Mouse (Mus musculus) liver, embryonic 14.5 days (tissue): ENCODE measurements around the gene Mapk10. TPM values are rescaled to one million over a fixed set of nuclear protein-coding genes. Genes with fewer than 3 reads are reported as not detected.
"Not testable (repeated sequence)": the region's sequence is repeated elsewhere in the genome, so short reads cannot be mapped to it uniquely, and the experiment has no call there.

ENCODE experiments used
- ATAC-seq: fragments of 200-750 bp; cut with Nextera tagmentation; 2 replicates; pipeline ENCODE4 v1.8.0; 2017; ENCODE audit warnings: moderate number of reproducible peaks, mild to moderate bottlenecking, moderate library complexity; ENCODE audit not compliant: insufficient read depth
- DNase-seq, 3 experiments: peaks; one replicate each; pipeline ENCODE4 v3.0.0-alpha.2; 2012 to 2013; ENCODE audit warnings: low read depth in 3 of 3, low spot score in 3 of 3
- H3K27ac ChIP-seq: fragments of 300-500 bp; sonication (generic); 2 replicates; pipeline ENCODE4 v1.5.1; 2014; ENCODE audit warnings: moderate library complexity, mild to moderate bottlenecking, control low read depth, inconsistent platforms
- H3K27me3 ChIP-seq: fragments of 300-500 bp; sonication (generic); 2 replicates; pipeline ENCODE4 v1.6.1; 2014; ENCODE audit warnings: mild to moderate bottlenecking, low read length, moderate library complexity; ENCODE audit not compliant: control insufficient read depth, insufficient read depth
- H3K36me3 ChIP-seq: fragments of 300-500 bp; sonication (generic); replicated peaks from 2 replicates; pipeline ENCODE4 v1.6.1; 2014; ENCODE audit warnings: low read depth; ENCODE audit not compliant: control insufficient read depth, insufficient read depth
- H3K4me1 ChIP-seq, 2 experiments: fragments of 200-500 bp in 1 of 2; fragments of 300-500 bp in 1 of 2; sonication (generic) in 1 of 2; replicated peaks; 2 replicates each; pipeline ENCODE4 v1.6.1; 2012 to 2014; ENCODE audit warnings: antibody characterized with exemption in 1 of 2, inconsistent platforms in 1 of 2, low read length in 1 of 2; ENCODE audit not compliant: control insufficient read depth in 2 of 2, insufficient read depth in 2 of 2
- H3K4me2 ChIP-seq: fragments of 300-500 bp; sonication (generic); 2 replicates; pipeline ENCODE4 v1.6.1; 2014; ENCODE audit warnings: low read depth, mild to moderate bottlenecking, control low read depth, moderate library complexity
- H3K4me3 ChIP-seq, 2 experiments: fragments of 200-500 bp in 1 of 2; fragments of 300-500 bp in 1 of 2; sonication (generic) in 1 of 2; 2 replicates each; pipeline ENCODE4 v1.5.1; 2012 to 2014; ENCODE audit warnings: low read depth in 2 of 2, low read length in 2 of 2, mild to moderate bottlenecking in 2 of 2, control low read depth in 1 of 2, inconsistent platforms in 1 of 2, moderate library complexity in 1 of 2; ENCODE audit not compliant: insufficient read depth in 1 of 2
- H3K9ac ChIP-seq: fragments of 300-500 bp; sonication (generic); replicated peaks from 2 replicates; pipeline ENCODE4 v1.6.1; 2014; ENCODE audit warnings: mild to moderate bottlenecking, control low read depth, moderate library complexity
- H3K9me3 ChIP-seq: fragments of 300-500 bp; sonication (generic); 2 replicates; pipeline ENCODE4 v1.6.1; 2016; ENCODE audit warnings: low read length, mixed read lengths; ENCODE audit not compliant: control insufficient read depth
- CTCF ChIP-seq: IDR thresholded peaks from 2 replicates; pipeline ENCODE4 v1.5.1; 2016; ENCODE audit warnings: antibody characterized with exemption, low read depth, control low read depth
- EP300 ChIP-seq: IDR thresholded peaks from 2 replicates; pipeline ENCODE4 v1.6.1; 2016; ENCODE audit warnings: antibody characterized with exemption, low read depth
- WGBS: fragments of 180-500 bp; shearing (Covaris S2); extraction: QIAGEN DNeasy Blood & Tissue Kit; methylation state at CpG from one replicate; pipeline ENCODE4 v1.1.7; 2014; ENCODE audit not compliant: insufficient replicate concordance; 5-methylcytosine and 5-hydroxymethylcytosine counted together
- polyA plus RNA-seq, 2 experiments: library from polyadenylated mRNA; depleted of rRNA in 1 of 2; stranded (reverse) in 1 of 2; unstranded in 1 of 2; fragments of >200 nt; fragmentation: Nextera tagmentation in 1 of 2; extraction: Ambion mirVana in 1 of 2; gene quantifications; 2 replicates each; pipeline versions ENCODE4 v1.2.1 to v1.2.3; 2012 to 2014

Mapk10 gene
- polyA plus RNA-seq, 2 experiments, result 0.01 TPM; not detected in 1

- no peaks in the 10 kb centered on the region for H3K9me3 ChIP-seq
- no peak overlapping the region for H3K4me2 ChIP-seq
- H3K9ac ChIP-seq, result no peak overlapping the region
- no peaks in the 10 kb centered on the region for H3K27me3 ChIP-seq
- WGBS, result 60% methylated on average over 8 of the region's 8 CpGs
- H3K27ac ChIP-seq, result no peak overlapping the region
- TF ChIP-seq EP300, result no peak
- TF ChIP-seq CTCF, result no peak
- H3K4me1 ChIP-seq, result no peaks in the 10 kb centered on the region
- no peak overlapping the region for H3K4me3 ChIP-seq
- ATAC-seq (no peak), DNase-seq (no peak)
- H3K36me3 ChIP-seq, result no peaks in the 10 kb centered on the region
These were observed 257.7 kb downstream of the Mapk10 start for GRCm38 (mm10) chr5:102953414-102953813.

- ATAC-seq (no peak), DNase-seq (no peak)
- no peaks in the 10 kb centered on the region for H3K27me3 ChIP-seq
- WGBS, result 51% methylated on average over 3 of the region's 3 CpGs
- H3K9me3 ChIP-seq, result no peaks in the 10 kb centered on the region
- H3K9ac ChIP-seq, result no peak overlapping the region
- no peak overlapping the region for H3K4me2 ChIP-seq
- H3K36me3 ChIP-seq, result no peaks in the 10 kb centered on the region
- no peaks in the 10 kb centered on the region for H3K4me1 ChIP-seq
- no peak overlapping the region for H3K4me3 ChIP-seq
- H3K27ac ChIP-seq, result no peak overlapping the region
- TF ChIP-seq EP300 (no peak), CTCF (no peak)
These were observed 258.2 kb downstream of the Mapk10 start for GRCm38 (mm10) chr5:102952918-102953317.

GRCm38 (mm10) chr5:102947061-102947711 is 263.9 kb downstream of the Mapk10 start:
- Histone ChIP-seq H3K27ac (no peak overlapping the region), H3K4me2 (no peak overlapping the region), H3K9me3 (no peaks in the 10 kb centered on the region), H3K4me1 (no peaks in the 10 kb centered on the region), H3K27me3 (no peaks in the 10 kb centered on the region), H3K9ac (no peak overlapping the region), H3K4me3 (no peak overlapping the region), H3K36me3 (no peaks in the 10 kb centered on the region)
- WGBS, result 61% methylated on average over 8 of the region's 8 CpGs
- TF ChIP-seq CTCF (no peak), EP300 (no peak)
- DNase-seq (no peak), ATAC-seq (no peak)

GRCm38 (mm10) chr5:102946625-102947024 is 264.5 kb downstream of the Mapk10 start:
- H3K36me3 ChIP-seq, result no peaks in the 10 kb centered on the region
- TF ChIP-seq CTCF (no peak), EP300 (no peak)
- H3K27me3 ChIP-seq, result no peaks in the 10 kb centered on the region
- no peak overlapping the region for H3K27ac ChIP-seq
- no peaks in the 10 kb centered on the region for H3K9me3 ChIP-seq
- H3K9ac ChIP-seq, result no peak overlapping the region
- DNase-seq (no peak), ATAC-seq (no peak)
- 73% methylated on average over 8 of the region's 8 CpGs for WGBS
- H3K4me3 ChIP-seq, result no peak overlapping the region
- H3K4me1 ChIP-seq, result no peaks in the 10 kb centered on the region
- H3K4me2 ChIP-seq, result no peak overlapping the region

- not testable (repeated sequence) for H3K4me3 ChIP-seq, DNase-seq
These were observed 267.1 kb downstream of the Mapk10 start for GRCm38 (mm10) chr5:102943864-102944630.

More at GRCm38 (mm10) chr5:102943864-102944630, 267.1 kb downstream of the Mapk10 start:
- H3K4me2 ChIP-seq, H3K27me3 ChIP-seq, H3K9me3 ChIP-seq, H3K9ac ChIP-seq, H3K4me1 ChIP-seq, H3K36me3 ChIP-seq, ATAC-seq, H3K27ac ChIP-seq: not testable (repeated sequence)
- WGBS, result 60% methylated on average over 17 of the region's 17 CpGs
